Mouse (Mus musculus) spleen, adult 2 months (tissue): ENCODE measurements around the gene Arpc2.

Experiments used
- CTCF ChIP-seq: fragments of 200-500 bp; IDR thresholded peaks from 2 replicates; pipeline ENCODE4 v1.5.1; 2011; ENCODE audit warnings: mild to moderate bottlenecking, inconsistent platforms; ENCODE audit not compliant: insufficient read depth, insufficient read length, insufficient replicate concordance; ENCODE audit errors: extremely low read depth
- POLR2A ChIP-seq: fragments of 200-500 bp; IDR thresholded peaks from 2 replicates; pipeline ENCODE4 v1.6.1; 2011; ENCODE audit warnings: low read depth, low read length, inconsistent platforms

GRCm38 (mm10) chr1:74307146-74307545 lies 71.3 kb downstream of the Arpc2 start:
- TF ChIP-seq POLR2A (no peak), CTCF (no peak)
